Mouse (Mus musculus): ENCODE measurements around the gene Nup210. TPM values are rescaled to one million over a fixed set of nuclear protein-coding genes. Genes with fewer than 3 reads are reported as not detected.

Gene Nup210
- total RNA-seq, 4 experiments from 2014 or later, result 17.1 to 30.9 (median 20.7) TPM

- peak in 1 of 2 experiments; percentile 14 for DNase-seq (ENCODE audit: low spot score in 2 of 2)
Measured at GRCm38 (mm10) chr6:90974279-90974678, 142.3 kb downstream of the Nup210 start.

- DNase-seq (ENCODE audit: low spot score in 2 of 2), result no peak
Measured at GRCm38 (mm10) chr6:90969341-90969871, 147.2 kb downstream of the Nup210 start.

Other genes with a start within 250 kb of the Nup210 start
- gene Iqsec1, start 128.1 kb downstream of the Nup210 start, total RNA-seq (2022), result 100 to 1,000 TPM; 262 to 273 (median 267) TPM
- gene Hdac11, start 39.8 kb upstream of the Nup210 start, total RNA-seq (2022), result 100 to 1,000 TPM; 165 to 192 (median 179) TPM
- gene Fbln2, start 95.6 kb upstream of the Nup210 start, total RNA-seq (2022), result 10 to 100 TPM; 10.3 to 13.7 (median 11.0) TPM

Data from layer of hippocampus, adult 8-10 months (tissue).